Mouse (Mus musculus): ENCODE data around the gene Gm17657.

The Gm17657 gene

GRCm38 (mm10) chr17:29488257-29488977 is 61.0 kb downstream of the Gm17657 start:
- no peak for DNase-seq (ENCODE audit: low spot score in 2 of 2)

- DNase-seq (ENCODE audit: low spot score in 2 of 2), result no peak
Observed at GRCm38 (mm10) chr17:29485336-29486233, 63.9 kb downstream of the Gm17657 start.

GRCm38 (mm10) chr17:29484431-29484830 is 65.0 kb downstream of the Gm17657 start:
- no peak for DNase-seq (ENCODE audit: low spot score in 2 of 2)

GRCm38 (mm10) chr17:29483282-29483681 is 66.2 kb downstream of the Gm17657 start:
- no peak for DNase-seq (ENCODE audit: low spot score in 2 of 2)

- DNase-seq (ENCODE audit: low spot score in 2 of 2), result no peak
Observed at GRCm38 (mm10) chr17:29482632-29483031, 66.8 kb downstream of the Gm17657 start.

- DNase-seq (ENCODE audit: low spot score in 2 of 2), result no peak
Observed at GRCm38 (mm10) chr17:29480256-29480655, 69.2 kb downstream of the Gm17657 start.

- DNase-seq (ENCODE audit: low spot score in 2 of 2), result no peak
Observed at GRCm38 (mm10) chr17:29478271-29478670, 71.2 kb downstream of the Gm17657 start.

- peak in 1 of 2 experiments; percentile 25 for DNase-seq (ENCODE audit: low spot score in 2 of 2)
Observed at GRCm38 (mm10) chr17:29477357-29477756, 72.1 kb downstream of the Gm17657 start.

GRCm38 (mm10) chr17:29476461-29476860 is 73.0 kb downstream of the Gm17657 start:
- DNase-seq (ENCODE audit: low spot score in 2 of 2), result no peak

GRCm38 (mm10) chr17:29475142-29475541 is 74.3 kb downstream of the Gm17657 start:
- DNase-seq (ENCODE audit: low spot score in 2 of 2), result no peak

GRCm38 (mm10) chr17:29474036-29474435 is 75.4 kb downstream of the Gm17657 start:
- no peak for DNase-seq (ENCODE audit: low spot score in 2 of 2)

GRCm38 (mm10) chr17:29473466-29473865 is 76.0 kb downstream of the Gm17657 start:
- DNase-seq (ENCODE audit: low spot score in 2 of 2), result no peak
